8 mouse cellular contexts compared by ENCODE assay signal in genomic region chr15:97581724-97582154, GRCm38 (mm10).
A peak's percentile ranks its signal among the peaks of the same experiment; 100 is the strongest.
DNase-seq lines count a peak whose midpoint lies in the region; ATAC-seq and TF ChIP-seq lines count a peak whose summit lies in the region.

No protein-coding gene starts in this region.

- peak; percentile 95 for DNase-seq in MEL (ENCODE audit: low read depth, low spot score)
- peak; percentile 70 for DNase-seq in brain, adult 2 months (ENCODE audit: low read depth, low spot score)
- peak; percentile 56 for DNase-seq in fibroblast of lung, adult 2 months (ENCODE audit: low read depth)
- DNase-seq in heart, postnatal 36 days, result peak; percentile 88 to 90
- DNase-seq in layer of hippocampus, postnatal 10 days (ENCODE audit: low spot score in 2 of 2), result peak; percentile 75
- peak; percentile 63 to 66 for DNase-seq in right cerebral cortex, adult 2 months (ENCODE audit: low spot score in 2 of 2)
- DNase-seq in urinary bladder, postnatal 14 days (ENCODE audit: low spot score), result peak; percentile 92

- TF ChIP-seq CTCF in MEL (IDR thresholded peaks at IDR 0.05 in 2 of 3, conservative IDR thresholded peaks at IDR 0.05 in 1 of 3; ENCODE audit: control insufficient read depth in 1 of 3, insufficient read depth in 1 of 3, low read depth in 2 of 3, low read length in 3 of 3, poor library complexity in 1 of 3, severe bottlenecking in 1 of 3), result peak; percentile 86 to 96 (median 93)

- H3K9me3 ChIP-seq in MEL (replicated peaks; ENCODE audit: insufficient read depth, low read length), result no peaks in the 10 kb centered on the region
- H3K9me3 ChIP-seq in lung, embryonic 16.5 days (ENCODE audit: control insufficient read depth, low read length), result peaks cover 2% of the 10 kb centered on the region; the same call in 1 of the 2 replicates

- peaks cover 0 to 6% of the 10 kb centered on the region in 2 experiments; a peak in 1 of 4 replicates for H3K36me3 ChIP-seq in MEL (ENCODE audit: control insufficient read depth in 1 of 2, insufficient read depth in 2 of 2, low read length in 2 of 2)
- H3K36me3 ChIP-seq in lung, embryonic 16.5 days (ENCODE audit: control insufficient read depth, insufficient read depth, low read length), result no peaks in the 10 kb centered on the region

- H3K79me2 ChIP-seq in MEL (ENCODE audit: control insufficient read depth, insufficient read depth, low read length, poor library complexity), result no peaks in the 10 kb centered on the region

- ATAC-seq in lung, embryonic 16.5 days (ENCODE audit: low read depth), result peak; percentile 84

- H3K27me3 ChIP-seq in MEL (ENCODE audit: control insufficient read depth in 1 of 2, insufficient read depth in 2 of 2, low read length in 2 of 2), result no peaks in the 10 kb centered on the region
- H3K27me3 ChIP-seq in lung, embryonic 16.5 days (ENCODE audit: control insufficient read depth, insufficient read depth, low read depth, low read length), result no peaks in the 10 kb centered on the region

- H3K4me2 ChIP-seq in lung, embryonic 16.5 days (ENCODE audit: low read depth, low read length), result 0 out of 2 replicates have a peak overlapping the region, but pooled peaks have one; percentile 16

- peak in 1 of 2 experiments; percentile 40; a peak in 1 of 4 replicates for TF ChIP-seq POLR2A in MEL (IDR thresholded peaks at IDR 0.05; ENCODE audit: control insufficient read depth in 1 of 2, insufficient read depth in 1 of 2, low read depth in 1 of 2, low read length in 2 of 2, poor library complexity in 1 of 2)

- peaks cover 8 to 16% of the 10 kb centered on the region in 2 experiments; a peak in 3 of 4 replicates for H3K4me1 ChIP-seq in MEL (ENCODE audit: control insufficient read depth in 1 of 2, insufficient read depth in 2 of 2, low read length in 2 of 2)
- H3K4me1 ChIP-seq in lung, embryonic 16.5 days (replicated peaks; ENCODE audit: control insufficient read depth, insufficient read depth, low read length), result peaks cover 4% of the 10 kb centered on the region

- H3K27ac ChIP-seq in MEL (ENCODE audit: control insufficient read depth, low read depth, low read length), result peak overlapping the region; percentile 4; the same call in 1 of the 2 replicates
- H3K27ac ChIP-seq in lung, embryonic 16.5 days (ENCODE audit: low read length), result no peak overlapping the region

- H3K4me3 ChIP-seq in MEL (ENCODE audit: control insufficient read depth in 1 of 2, insufficient read depth in 1 of 2, low read depth in 2 of 2, low read length in 2 of 2), result peak overlapping the region; percentile 46 to 64
- no peak overlapping the region for H3K4me3 ChIP-seq in lung, embryonic 16.5 days (ENCODE audit: low read length)

- intact Hi-C loops in heart, postnatal 36 days (cut with DNase I), result loop anchor here (5.0 kb wide), 3 partner anchors 81 to 334 kb away; partner anchors contain the start of genes Amigo2 and Pced1b

- H3K9ac ChIP-seq in MEL (ENCODE audit: control insufficient read depth, low read depth, low read length, poor library complexity, severe bottlenecking), result peak overlapping the region; percentile 35
- no peak overlapping the region for H3K9ac ChIP-seq in lung, embryonic 16.5 days (ENCODE audit: low read length)

- TF ChIP-seq EP300 in MEL (IDR thresholded peaks at IDR 0.05; ENCODE audit: low read depth in 1 of 2, low read length in 2 of 2), result peak; percentile 51 to 56

- TF ChIP-seq RAD21 in MEL (IDR thresholded peaks at IDR 0.05; ENCODE audit: low read depth, low read length), result peak; percentile 73

- WGBS in lung, embryonic 16.5 days, result 19% methylated on average over 13 of the region's 13 CpGs

TF ChIP-seq in MEL, 35 proteins besides CTCF, POLR2A, EP300 and RAD21:
- TF ChIP-seq SIN3A (IDR thresholded peaks at IDR 0.05; ENCODE audit: low read length) (peak; percentile 61), ZNF384 (IDR thresholded peaks at IDR 0.05; ENCODE audit: low read depth, low read length) (no peak), RCOR1 (IDR thresholded peaks at IDR 0.05; ENCODE audit: low read depth, low read length) (peak; percentile 60; the same call in 1 of the 2 replicates), ETS1 (IDR thresholded peaks at IDR 0.05; ENCODE audit: low read depth, low read length) (peak; percentile 50; the same call in 1 of the 2 replicates), MYC (IDR thresholded peaks at IDR 0.05; ENCODE audit: low read depth, low read length) (peak; percentile 84), POLR2AphosphoS2 (IDR thresholded peaks at IDR 0.05; ENCODE audit: low read length) (no peak), USF1 (IDR thresholded peaks at IDR 0.05; ENCODE audit: low read depth, low read length) (peak; percentile 67), ZC3H11A (IDR thresholded peaks at IDR 0.05; ENCODE audit: low read depth, low read length) (peak; percentile 66), MAFK (IDR thresholded peaks at IDR 0.05; ENCODE audit: borderline replicate concordance, low read depth, low read length) (peak; percentile 89), E2F4 (IDR thresholded peaks at IDR 0.05; ENCODE audit: borderline replicate concordance, low read depth, low read length) (no peak), MEF2A (IDR thresholded peaks at IDR 0.05; ENCODE audit: extremely low read depth, insufficient replicate concordance, low read depth, low read length, poor library complexity, severe bottlenecking) (no peak), BHLHE40 (IDR thresholded peaks at IDR 0.05; ENCODE audit: borderline replicate concordance, low read depth, low read length) (no peak; the same call in 1 of the 2 replicates), TAL1 (IDR thresholded peaks at IDR 0.05; ENCODE audit: low read length) (no peak), ZKSCAN1 (IDR thresholded peaks at IDR 0.05; ENCODE audit: low read depth, low read length) (no peak), CHD2 (IDR thresholded peaks at IDR 0.05; ENCODE audit: low read length) (no peak), NRF1 (IDR thresholded peaks at IDR 0.05; ENCODE audit: insufficient read depth, low read depth, low read length, poor library complexity, severe bottlenecking) (no peak), TBP (IDR thresholded peaks at IDR 0.05; ENCODE audit: low read depth, low read length) (no peak), UBTF (IDR thresholded peaks at IDR 0.05; ENCODE audit: borderline replicate concordance, insufficient read depth, low read depth, low read length) (no peak), HCFC1 (IDR thresholded peaks at IDR 0.05; ENCODE audit: low read depth, low read length) (peak; percentile 33; the same call in 1 of the 2 replicates), NELFE (IDR thresholded peaks at IDR 0.05; ENCODE audit: low read depth, low read length) (no peak), ELF1 (IDR thresholded peaks at IDR 0.05; ENCODE audit: low read depth, low read length) (no peak), MAZ (IDR thresholded peaks at IDR 0.05; ENCODE audit: low read depth, low read length) (no peak), KAT2A (conservative IDR thresholded peaks at IDR 0.05; ENCODE audit: low read depth, low read length) (no peak), MYB (IDR thresholded peaks at IDR 0.05; ENCODE audit: low read depth, low read length) (no peak), GATA1 (IDR thresholded peaks at IDR 0.05; ENCODE audit: low read depth, low read length) (no peak), ZMIZ1 (IDR thresholded peaks at IDR 0.05; ENCODE audit: low read depth, low read length) (no peak), GABPA (IDR thresholded peaks at IDR 0.05; ENCODE audit: low read depth, low read length) (peak; percentile 95), TCF12 (IDR thresholded peaks at IDR 0.05; ENCODE audit: low read depth, low read length) (peak; percentile 38; the same call in 1 of the 2 replicates), POLR2AphosphoS5 (IDR thresholded peaks at IDR 0.05; ENCODE audit: borderline replicate concordance, low read depth, low read length) (no peak), CHD1 (IDR thresholded peaks at IDR 0.05; ENCODE audit: low read depth, low read length) (no peak), MXI1 (IDR thresholded peaks at IDR 0.05; ENCODE audit: low read depth, low read length) (peak; percentile 46), MAX (IDR thresholded peaks at IDR 0.05; ENCODE audit: low read length) (peak; percentile 95), USF2 (IDR thresholded peaks at IDR 0.05; ENCODE audit: borderline replicate concordance in 1 of 2, insufficient read depth in 1 of 2, low read depth in 1 of 2, low read length in 2 of 2) (no peak), JUND (IDR thresholded peaks at IDR 0.05; ENCODE audit: low read depth, low read length) (peak; percentile 22; the same call in 1 of the 2 replicates), SMC3 (IDR thresholded peaks at IDR 0.05; ENCODE audit: low read depth, low read length) (peak; percentile 94)
TF ChIP-seq in MEL: peak in this region for 14.
